Mouse (Mus musculus) liver, embryonic 15.5 days (tissue): ENCODE data around the gene D030056L22Rik. TPM values are rescaled to one million over a fixed set of nuclear protein-coding genes. Genes with fewer than 3 reads are reported as not detected.
A peak's percentile ranks its signal among the peaks of the same experiment; 100 is the strongest.

ENCODE experiments used
- ATAC-seq: fragments of 200-750 bp; cut with Nextera tagmentation; 2 replicates; pipeline ENCODE4 v1.8.0; 2017; ENCODE audit warnings: moderate number of reproducible peaks, mild to moderate bottlenecking, moderate library complexity; ENCODE audit not compliant: insufficient read depth
- H3K27ac ChIP-seq: fragments of 300-500 bp; sonication (generic); replicated peaks from 2 replicates; pipeline ENCODE4 v1.5.1; 2015; ENCODE audit warnings: mild to moderate bottlenecking, inconsistent platforms
- H3K27me3 ChIP-seq: fragments of 300-500 bp; sonication (generic); 2 replicates; pipeline ENCODE4 v1.6.1; 2015; ENCODE audit warnings: mild to moderate bottlenecking, inconsistent platforms
- H3K36me3 ChIP-seq: fragments of 300-500 bp; sonication (generic); replicated peaks from 2 replicates; pipeline ENCODE4 v1.6.1; 2015; ENCODE audit warnings: moderate library complexity, mild to moderate bottlenecking, inconsistent platforms
- H3K4me1 ChIP-seq: fragments of 300-500 bp; sonication (generic); replicated peaks from 2 replicates; pipeline ENCODE4 v1.6.1; 2015; ENCODE audit warnings: inconsistent platforms
- H3K4me2 ChIP-seq: fragments of 300-500 bp; sonication (generic); 2 replicates; pipeline ENCODE4 v1.6.1; 2015; ENCODE audit warnings: moderate library complexity, mild to moderate bottlenecking, inconsistent platforms
- H3K4me3 ChIP-seq: fragments of 300-500 bp; sonication (generic); replicated peaks from 2 replicates; pipeline ENCODE4 v1.5.1; 2015; ENCODE audit warnings: mild to moderate bottlenecking, inconsistent platforms
- H3K9ac ChIP-seq: fragments of 300-500 bp; sonication (generic); 2 replicates; pipeline ENCODE4 v1.6.1; 2015; ENCODE audit warnings: moderate library complexity, mild to moderate bottlenecking, inconsistent platforms
- H3K9me3 ChIP-seq: fragments of 300-500 bp; sonication (generic); replicated peaks from 2 replicates; pipeline ENCODE4 v1.6.1; 2016; ENCODE audit warnings: inconsistent platforms
- WGBS: fragments of 180-500 bp; shearing (Covaris S2); methylation state at CpG from one replicate; pipeline ENCODE4 v1.1.7; 2015; ENCODE audit warnings: mixed read lengths; ENCODE audit not compliant: insufficient replicate concordance; 5-methylcytosine and 5-hydroxymethylcytosine counted together
- polyA plus RNA-seq: library from polyadenylated mRNA; unstranded; fragments of >200 nt; fragmentation: Nextera tagmentation; extraction: Ambion mirVana; gene quantifications from 2 replicates; pipeline ENCODE4 v1.2.1, GENCODE M21; 2015

Gene D030056L22Rik
- polyA plus RNA-seq, 1 experiment from 2014 or later: 33.5 TPM

- H3K4me3 ChIP-seq: no peak overlapping the region
- no peaks in the 10 kb centered on the region for H3K9me3 ChIP-seq
- H3K27ac ChIP-seq: no peak overlapping the region
- H3K36me3 ChIP-seq: no peaks in the 10 kb centered on the region
- H3K27me3 ChIP-seq: no peaks in the 10 kb centered on the region
- 42% methylated on average over 7 of the region's 7 CpGs for WGBS
- no peak overlapping the region for H3K9ac ChIP-seq
- no peaks in the 10 kb centered on the region for H3K4me1 ChIP-seq
- no peak overlapping the region for H3K4me2 ChIP-seq
- no peak for ATAC-seq
Measured at GRCm38 (mm10) chr19:18730255-18730654, 17.3 kb downstream of the D030056L22Rik start.

- Histone ChIP-seq H3K9me3 (no peaks in the 10 kb centered on the region), H3K4me1 (no peaks in the 10 kb centered on the region), H3K9ac (no peak overlapping the region), H3K4me3 (no peak overlapping the region), H3K27me3 (no peaks in the 10 kb centered on the region), H3K27ac (no peak overlapping the region), H3K4me2 (no peak overlapping the region), H3K36me3 (no peaks in the 10 kb centered on the region)
- ATAC-seq: no peak
- 41% methylated on average over 7 of the region's 7 CpGs for WGBS
Measured at GRCm38 (mm10) chr19:18731077-18731476, 18.1 kb downstream of the D030056L22Rik start.

GRCm38 (mm10) chr19:18735901-18736300, 22.9 kb downstream of the D030056L22Rik start:
- no peaks in the 10 kb centered on the region for H3K27me3 ChIP-seq
- no peak overlapping the region for H3K9ac ChIP-seq
- no peak overlapping the region for H3K27ac ChIP-seq
- no peaks in the 10 kb centered on the region for H3K9me3 ChIP-seq
- H3K4me2 ChIP-seq: no peak overlapping the region
- H3K4me3 ChIP-seq: no peak overlapping the region
- ATAC-seq: no peak
- WGBS: 76% methylated on average over 4 of the region's 4 CpGs
- H3K4me1 ChIP-seq: peaks cover 14% of the 10 kb centered on the region
- no peaks in the 10 kb centered on the region for H3K36me3 ChIP-seq

- peak; percentile 68; the same call in 1 of the 2 replicates for ATAC-seq
- H3K4me2 ChIP-seq: peak overlapping the region; percentile 24; the same call in 1 of the 2 replicates
- no peaks in the 10 kb centered on the region for H3K36me3 ChIP-seq
- no peak overlapping the region for H3K9ac ChIP-seq
- no peaks in the 10 kb centered on the region for H3K27me3 ChIP-seq
- peaks cover 14% of the 10 kb centered on the region for H3K4me1 ChIP-seq
- H3K9me3 ChIP-seq: no peaks in the 10 kb centered on the region
- 51% methylated on average over 7 of the region's 7 CpGs for WGBS
- H3K27ac ChIP-seq: no peak overlapping the region
- no peak overlapping the region for H3K4me3 ChIP-seq
Measured at GRCm38 (mm10) chr19:18739146-18739545, 26.2 kb downstream of the D030056L22Rik start.

GRCm38 (mm10) chr19:18743946-18744345, 31.0 kb downstream of the D030056L22Rik start:
- Histone ChIP-seq H3K27me3 (peaks cover 9% of the 10 kb centered on the region), H3K36me3 (no peaks in the 10 kb centered on the region), H3K4me1 (peaks cover 6% of the 10 kb centered on the region), H3K27ac (no peak overlapping the region), H3K9ac (no peak overlapping the region), H3K4me2 (no peak overlapping the region), H3K9me3 (no peaks in the 10 kb centered on the region), H3K4me3 (no peak overlapping the region)
- no peak for ATAC-seq
- WGBS: 65% methylated on average over 5 of the region's 5 CpGs

- 69% methylated on average over 5 of the region's 5 CpGs for WGBS
- H3K27me3 ChIP-seq: peaks cover 29% of the 10 kb centered on the region
- H3K36me3 ChIP-seq: no peaks in the 10 kb centered on the region
- no peak overlapping the region for H3K4me3 ChIP-seq
- H3K27ac ChIP-seq: no peak overlapping the region
- H3K9ac ChIP-seq: no peak overlapping the region
- no peak for ATAC-seq
- no peak overlapping the region for H3K4me2 ChIP-seq
- no peaks in the 10 kb centered on the region for H3K9me3 ChIP-seq
- 0 out of 2 replicates have a peak, but pooled peaks cover 6% of the 10 kb centered on the region for H3K4me1 ChIP-seq
Measured at GRCm38 (mm10) chr19:18746576-18747340, 33.8 kb downstream of the D030056L22Rik start.

- ATAC-seq: no peak
- WGBS: 82% methylated on average over 4 of the region's 4 CpGs
- H3K4me2 ChIP-seq: no peak overlapping the region
- peaks cover 29% of the 10 kb centered on the region for H3K27me3 ChIP-seq
- no peaks in the 10 kb centered on the region for H3K36me3 ChIP-seq
- H3K9ac ChIP-seq: no peak overlapping the region
- no peak overlapping the region for H3K4me3 ChIP-seq
- H3K9me3 ChIP-seq: no peaks in the 10 kb centered on the region
- no peak overlapping the region for H3K27ac ChIP-seq
- 0 out of 2 replicates have a peak, but pooled peaks cover 6% of the 10 kb centered on the region for H3K4me1 ChIP-seq
Measured at GRCm38 (mm10) chr19:18747379-18747778, 34.4 kb downstream of the D030056L22Rik start.

GRCm38 (mm10) chr19:18749598-18750339, 36.8 kb downstream of the D030056L22Rik start, which contains the start of gene Trpm6:
Gene Trpm6 (plus strand): TSS chr19:18749983.
- H3K36me3 ChIP-seq: no peaks in the 10 kb centered on the region
- H3K9ac ChIP-seq: no peak within 1 kb of the TSS
- no peak for ATAC-seq
- H3K27me3 ChIP-seq: peaks cover 29% of the 10 kb centered on the region
- 0 out of 2 replicates have a peak, but pooled peaks cover 6% of the 10 kb centered on the region for H3K4me1 ChIP-seq
- no peaks in the 10 kb centered on the region for H3K9me3 ChIP-seq
- peak within 1 kb of the TSS; percentile 30 for H3K4me3 ChIP-seq
- H3K4me2 ChIP-seq: peak within 1 kb of the TSS; percentile 61
- no peak within 1 kb of the TSS for H3K27ac ChIP-seq
- 5% methylated on average over 41 of the region's 41 CpGs for WGBS

- H3K9me3 ChIP-seq: no peaks in the 10 kb centered on the region
- no peak for ATAC-seq
- H3K27ac ChIP-seq: no peak overlapping the region
- no peaks in the 10 kb centered on the region for H3K27me3 ChIP-seq
- no peak overlapping the region for H3K4me3 ChIP-seq
- no peaks in the 10 kb centered on the region for H3K36me3 ChIP-seq
- H3K4me1 ChIP-seq: peaks cover 11% of the 10 kb centered on the region
- no peak overlapping the region for H3K4me2 ChIP-seq
- no peak overlapping the region for H3K9ac ChIP-seq
Measured at GRCm38 (mm10) chr19:18757191-18757590, 44.2 kb downstream of the D030056L22Rik start.

- 53% methylated on average over 4 of the region's 4 CpGs for WGBS
- H3K9me3 ChIP-seq: no peaks in the 10 kb centered on the region
- no peak for ATAC-seq
- H3K27ac ChIP-seq: no peak overlapping the region
- no peaks in the 10 kb centered on the region for H3K36me3 ChIP-seq
- H3K4me1 ChIP-seq: peaks cover 11% of the 10 kb centered on the region
- H3K4me2 ChIP-seq: no peak overlapping the region
- H3K9ac ChIP-seq: no peak overlapping the region
- no peak overlapping the region for H3K4me3 ChIP-seq
- H3K27me3 ChIP-seq: no peaks in the 10 kb centered on the region
Measured at GRCm38 (mm10) chr19:18757706-18758105, 44.7 kb downstream of the D030056L22Rik start.

GRCm38 (mm10) chr19:18758269-18758668, 45.3 kb downstream of the D030056L22Rik start:
- no peak overlapping the region for H3K4me3 ChIP-seq
- H3K27ac ChIP-seq: no peak overlapping the region
- no peaks in the 10 kb centered on the region for H3K27me3 ChIP-seq
- no peaks in the 10 kb centered on the region for H3K9me3 ChIP-seq
- no peak overlapping the region for H3K4me2 ChIP-seq
- no peaks in the 10 kb centered on the region for H3K36me3 ChIP-seq
- no peak overlapping the region for H3K9ac ChIP-seq
- no peak for ATAC-seq
- peaks cover 11% of the 10 kb centered on the region for H3K4me1 ChIP-seq
- 26% methylated on average over 6 of the region's 6 CpGs for WGBS
